Mouse (Mus musculus) left cerebral cortex, postnatal 25 days (tissue): ENCODE data around the gene Ptprn2. TPM values are rescaled to one million over a fixed set of nuclear protein-coding genes. Genes with fewer than 3 reads are reported as not detected.

ENCODE experiments used
- DNase-seq, 2 experiments: peaks; one replicate each; pipeline ENCODE4 v3.0.0; 2022; ENCODE audit warnings: low spot score in 2 of 2, mixed read lengths in 1 of 2
- intact Hi-C: fragments of 180-260 bp; cut with DNase I; formaldehyde crosslinking; loops from one replicate; pipeline ENCODE4 v1.15.1; 2025
- total RNA-seq, 2 experiments: library from RNA; stranded (reverse); gene quantifications; 2 replicates each; pipeline ENCODE4 v1.2.3; 2021

The Ptprn2 gene
- total RNA-seq, 2 experiments from 2014 or later, result 356 to 377 TPM

- intact Hi-C loops, result no loop called here
- DNase-seq, result no peak
Measured at GRCm38 (mm10) chr12:116919185-116919584, 433.7 kb downstream of the Ptprn2 start.

- DNase-seq, result peak; percentile 35 to 69
- intact Hi-C loops, result no loop called here
Measured at GRCm38 (mm10) chr12:116919691-116920526, 434.4 kb downstream of the Ptprn2 start.

- DNase-seq, result no peak
- intact Hi-C loops, result no loop called here
Measured at GRCm38 (mm10) chr12:116927115-116927514, 441.6 kb downstream of the Ptprn2 start.

- DNase-seq, result no peak
- intact Hi-C loops, result no loop called here
Measured at GRCm38 (mm10) chr12:116927516-116927915, 442.0 kb downstream of the Ptprn2 start.

GRCm38 (mm10) chr12:116938158-116938854 lies 452.8 kb downstream of the Ptprn2 start:
- peak; percentile 40 to 53 for DNase-seq
- intact Hi-C loops, result no loop called here

- no peak for DNase-seq
- intact Hi-C loops, result no loop called here
Measured at GRCm38 (mm10) chr12:116943883-116944282, 458.4 kb downstream of the Ptprn2 start.

- intact Hi-C loops, result no loop called here
- DNase-seq, result no peak
Measured at GRCm38 (mm10) chr12:116948151-116948928, 462.8 kb downstream of the Ptprn2 start.

GRCm38 (mm10) chr12:116949726-116950125 lies 464.2 kb downstream of the Ptprn2 start:
- intact Hi-C loops, result no loop called here
- no peak for DNase-seq

GRCm38 (mm10) chr12:116952452-116953205 lies 467.1 kb downstream of the Ptprn2 start:
- intact Hi-C loops, result no loop called here

GRCm38 (mm10) chr12:116959164-116959563 lies 473.6 kb downstream of the Ptprn2 start:
- intact Hi-C loops, result no loop called here
- no peak for DNase-seq

More at GRCm38 (mm10) chr12:116952452-116953205, 467.1 kb downstream of the Ptprn2 start:
- no peak for DNase-seq

GRCm38 (mm10) chr12:116963906-116964305 lies 478.4 kb downstream of the Ptprn2 start:
- no peak for DNase-seq
- intact Hi-C loops, result no loop called here

- intact Hi-C loops, result no loop called here
- DNase-seq, result peak; percentile 21 to 65
Measured at GRCm38 (mm10) chr12:116968215-116968939, 482.9 kb downstream of the Ptprn2 start.

- no peak for DNase-seq
- intact Hi-C loops, result no loop called here
Measured at GRCm38 (mm10) chr12:116975547-116975946, 490.0 kb downstream of the Ptprn2 start.

- DNase-seq, result no peak
- intact Hi-C loops, result no loop called here
Measured at GRCm38 (mm10) chr12:116976981-116977380, 491.5 kb downstream of the Ptprn2 start.

GRCm38 (mm10) chr12:116978201-116978600 lies 492.7 kb downstream of the Ptprn2 start:
- DNase-seq, result no peak
- intact Hi-C loops, result no loop called here

- DNase-seq, result no peak
- intact Hi-C loops, result no loop called here
Measured at GRCm38 (mm10) chr12:116981315-116981714, 495.8 kb downstream of the Ptprn2 start.

- DNase-seq, result no peak
- intact Hi-C loops, result no loop called here
Measured at GRCm38 (mm10) chr12:116989144-116989543, 503.6 kb downstream of the Ptprn2 start.

- intact Hi-C loops, result no loop called here
- peak in 1 of 2 experiments; percentile 78 for DNase-seq
Measured at GRCm38 (mm10) chr12:117001546-117002148, 516.1 kb downstream of the Ptprn2 start.
